Mouse (Mus musculus) gastrocnemius, adult 18-20 months (tissue): ENCODE measurements around the gene Clpb. TPM values are rescaled to one million over a fixed set of nuclear protein-coding genes. Genes with fewer than 3 reads are reported as not detected.
A peak's percentile ranks its signal among the peaks of the same experiment; 100 is the strongest.

Experiments
- DNase-seq: peaks from one replicate; pipeline ENCODE4 v3.0.0; 2021; ENCODE audit warnings: low spot score
- total RNA-seq, 2 experiments: library from RNA; stranded (reverse); gene quantifications; 2 replicates each; pipeline ENCODE4 v1.2.3; 2021

The Clpb gene
- total RNA-seq, 2 experiments from 2014 or later, result 65.6 to 68.6 TPM

DNA sequence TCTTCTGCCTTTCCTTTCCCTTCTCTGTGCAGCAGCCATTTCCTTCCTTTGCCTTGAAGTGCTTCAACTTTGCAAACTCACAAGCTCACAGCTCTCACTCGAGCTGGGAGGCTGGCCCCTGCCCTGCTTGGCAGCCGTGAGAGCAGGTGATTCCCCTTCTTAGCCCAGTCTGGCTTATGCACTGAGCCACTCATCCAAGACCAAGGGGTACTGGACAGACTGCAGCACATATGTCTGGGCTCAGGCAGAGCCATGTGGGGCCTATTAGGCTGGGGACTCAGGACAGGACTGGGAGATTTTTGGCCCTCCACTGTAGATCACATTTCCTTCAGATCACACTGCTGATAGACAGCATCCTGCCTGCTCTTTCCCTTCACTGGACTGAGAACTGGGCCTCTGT, 10.1 kb downstream of the Clpb start:
- peak; percentile 68 for DNase-seq

DNA sequence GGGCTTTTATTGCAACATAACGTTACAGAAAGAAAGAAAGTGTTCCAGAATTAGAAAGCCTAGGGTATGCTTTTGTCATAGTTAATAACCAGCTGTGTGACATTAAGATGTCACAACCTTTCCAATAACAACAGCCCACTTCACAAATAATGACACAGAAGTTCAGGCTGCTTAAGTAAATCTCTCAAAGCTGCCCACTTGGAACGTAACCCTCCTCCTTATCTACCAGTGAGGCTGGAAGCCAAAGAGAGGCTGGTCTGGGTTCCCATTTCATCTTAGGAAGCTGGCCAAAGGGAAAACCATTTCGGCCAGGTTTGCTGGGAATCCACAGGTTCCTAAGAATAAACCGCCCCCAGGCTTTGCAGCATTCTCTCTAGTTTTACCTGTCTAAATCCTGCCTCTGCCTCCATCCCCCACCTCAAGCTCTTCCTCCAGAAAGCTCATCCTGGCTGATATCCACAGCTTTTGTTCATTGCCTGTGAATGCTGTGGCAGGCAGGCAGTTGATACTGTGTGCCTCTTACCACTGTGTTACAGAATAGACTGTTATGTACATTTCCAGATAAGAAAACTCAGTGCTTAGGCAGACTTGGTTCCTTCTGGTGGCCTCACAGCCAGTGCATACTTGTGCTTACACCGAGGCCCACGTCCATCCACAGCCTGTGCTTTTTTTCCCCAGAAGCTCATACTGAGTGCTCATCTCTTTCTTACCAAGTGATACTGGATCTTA, 12.8 kb downstream of the Clpb start:
- DNase-seq, result no peak

DNA sequence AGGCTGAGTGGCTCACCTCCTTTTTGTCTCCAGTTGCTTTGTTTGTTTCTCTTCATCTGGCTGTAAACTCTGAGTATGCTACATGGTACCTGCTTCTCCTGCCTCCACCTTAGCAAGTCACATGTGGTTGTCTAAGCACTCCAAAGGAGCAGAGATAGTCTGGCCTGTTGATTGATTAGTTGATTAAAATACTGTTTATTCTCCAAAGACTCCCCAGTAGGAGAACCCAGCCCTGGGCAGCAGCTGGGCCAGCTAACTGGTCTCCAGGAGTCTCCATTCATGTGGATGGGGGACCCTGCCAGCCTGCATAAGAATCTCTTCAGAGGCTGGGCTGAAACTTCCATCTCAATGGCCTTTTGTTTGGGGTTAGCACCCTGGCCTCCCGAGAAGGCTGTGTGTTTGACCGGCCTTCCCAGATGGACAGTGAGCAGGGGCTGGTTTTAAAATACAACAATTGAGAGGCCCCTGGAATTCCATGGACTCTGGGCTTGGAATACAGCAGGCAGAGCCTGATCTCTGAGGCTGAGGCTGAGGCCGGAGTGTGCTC, 13.4 kb downstream of the Clpb start:
- no peak for DNase-seq

DNA sequence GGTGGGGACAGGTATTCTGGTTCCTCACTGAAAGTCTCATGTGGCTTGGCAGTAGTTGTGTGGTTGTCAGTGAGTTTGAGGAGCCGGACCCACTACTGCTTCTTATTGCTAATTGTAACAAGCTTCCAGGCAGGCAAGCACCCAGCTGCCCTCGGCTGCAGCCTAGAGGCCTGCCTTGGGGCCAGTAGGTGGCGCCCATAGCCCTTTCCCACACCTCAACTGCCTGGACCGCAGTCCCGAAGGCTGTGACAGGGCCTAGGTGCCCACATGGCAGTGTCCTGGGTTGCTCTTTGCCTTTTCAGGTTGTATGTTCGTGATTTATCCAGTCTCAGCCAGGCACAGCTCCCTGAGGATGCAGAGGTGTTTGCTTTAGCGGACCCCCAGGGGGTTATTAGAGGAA, 16.2 kb downstream of the Clpb start:
- DNase-seq, result peak; percentile 73

DNA sequence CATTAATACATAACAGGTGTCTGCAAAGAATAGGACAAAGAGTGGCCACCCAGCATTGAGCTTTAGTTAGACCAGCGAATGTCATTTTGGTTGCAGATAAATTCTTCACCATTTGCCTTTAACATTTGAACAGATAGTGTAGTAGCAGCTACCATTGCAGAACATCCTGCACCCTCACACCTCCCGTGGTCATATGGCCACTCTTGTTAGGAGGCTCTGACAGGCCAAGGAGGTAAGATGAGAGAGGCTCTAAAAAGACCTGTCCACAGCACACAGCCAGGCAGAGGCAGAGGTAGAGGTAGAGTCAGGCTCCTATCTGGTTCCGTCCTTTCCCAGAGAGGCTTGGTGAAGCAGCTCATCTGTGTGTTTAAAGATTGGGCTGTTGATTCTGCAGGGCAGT, 17.5 kb downstream of the Clpb start:
- DNase-seq, result peak; percentile 30

DNA sequence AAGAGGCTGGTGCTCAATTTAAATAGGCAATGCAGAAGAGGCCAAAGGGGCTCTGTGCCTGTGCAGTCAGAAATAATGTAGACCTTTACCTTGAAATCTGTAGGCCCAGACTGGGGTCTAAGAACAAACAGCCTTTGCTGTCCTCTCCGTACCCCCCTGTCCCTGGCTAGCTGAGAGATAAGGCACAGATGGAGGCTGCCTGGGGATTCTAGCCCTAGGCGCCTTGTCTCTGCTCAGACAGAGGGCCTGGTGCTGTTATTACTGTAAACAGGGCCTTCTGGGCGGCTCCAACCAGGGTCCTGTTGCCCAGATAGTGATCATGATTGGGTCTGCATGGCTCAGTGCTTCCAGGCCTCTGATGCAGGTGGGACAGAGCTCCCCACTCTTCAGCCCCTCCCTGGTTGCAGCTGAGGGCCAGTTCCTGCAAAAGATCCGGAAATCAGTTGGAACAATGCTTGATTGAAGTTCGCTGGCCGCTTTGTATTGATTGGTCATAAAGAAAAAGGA, 18.2 kb downstream of the Clpb start:
- DNase-seq, result no peak

DNA sequence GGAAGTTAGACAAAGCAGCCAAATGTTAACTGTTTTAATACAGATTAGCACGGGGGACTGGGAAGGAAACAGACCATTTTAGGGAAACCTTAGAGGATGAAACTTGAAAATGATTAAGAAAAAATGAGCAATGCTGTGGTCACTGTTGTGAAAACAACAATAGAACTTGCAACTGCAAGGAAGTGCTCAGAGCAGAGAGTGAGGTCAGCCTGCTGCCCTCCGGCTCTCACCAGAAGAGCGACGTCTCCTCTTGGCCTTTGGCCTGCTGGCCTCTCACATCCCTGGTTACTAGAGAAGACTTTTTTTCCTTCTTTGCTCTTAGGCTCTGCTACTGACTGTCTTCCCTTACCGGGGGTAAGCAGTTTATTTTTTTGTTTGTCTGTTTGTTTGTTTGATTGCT, 19.5 kb downstream of the Clpb start:
- DNase-seq, result no peak

DNA sequence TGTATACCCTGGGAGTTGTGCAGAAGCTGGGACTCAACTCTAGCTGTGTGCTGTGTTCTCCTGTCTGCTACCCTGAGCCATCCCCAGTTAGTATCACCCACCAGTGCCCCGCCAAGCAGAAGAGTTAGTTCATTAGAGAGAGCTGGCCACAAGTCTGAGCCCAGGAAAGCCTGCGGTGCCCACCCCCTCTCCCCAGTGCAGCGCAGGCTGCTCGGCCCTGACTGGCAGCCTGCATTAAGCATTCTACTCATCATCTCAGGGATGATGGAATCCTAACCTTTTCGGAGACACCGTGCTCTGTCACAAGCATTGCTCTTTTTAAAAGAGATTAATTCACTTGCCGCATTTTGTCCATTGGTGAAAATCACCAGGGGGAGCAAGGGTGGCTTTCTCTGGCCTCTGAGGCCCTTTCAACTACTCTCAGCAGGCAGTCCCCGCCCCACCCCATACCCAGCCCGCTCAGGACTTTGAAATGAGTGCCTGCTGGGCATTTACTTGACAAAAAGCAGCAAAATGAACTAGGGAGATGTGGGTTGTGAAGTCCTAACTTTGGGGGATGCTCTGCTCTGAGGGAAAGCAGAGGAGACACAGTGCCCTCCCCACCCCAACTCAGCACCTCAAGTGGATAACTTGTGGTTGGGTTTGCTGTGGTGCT, 20.7 kb downstream of the Clpb start:
- DNase-seq, result no peak

DNA sequence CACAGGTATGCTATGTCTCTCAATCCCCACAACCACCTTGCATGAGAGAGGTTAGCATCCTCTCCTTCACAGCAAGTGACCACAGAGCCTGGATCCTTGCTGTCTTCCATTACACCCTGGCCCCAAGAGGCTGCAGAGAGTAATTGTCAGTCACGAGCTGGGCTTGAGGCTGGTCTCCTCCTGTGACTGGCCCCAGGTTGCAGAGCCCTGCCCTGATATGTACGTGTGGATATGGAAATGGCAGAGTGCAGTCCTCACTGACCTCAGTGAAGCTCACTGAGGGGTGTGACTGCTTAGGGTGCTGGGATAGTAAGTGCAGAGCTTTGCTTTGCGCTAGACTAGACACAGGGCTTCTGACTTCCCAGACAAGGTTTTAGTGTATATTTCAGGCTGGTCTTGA, 21.2 kb downstream of the Clpb start:
- DNase-seq, result no peak

DNA sequence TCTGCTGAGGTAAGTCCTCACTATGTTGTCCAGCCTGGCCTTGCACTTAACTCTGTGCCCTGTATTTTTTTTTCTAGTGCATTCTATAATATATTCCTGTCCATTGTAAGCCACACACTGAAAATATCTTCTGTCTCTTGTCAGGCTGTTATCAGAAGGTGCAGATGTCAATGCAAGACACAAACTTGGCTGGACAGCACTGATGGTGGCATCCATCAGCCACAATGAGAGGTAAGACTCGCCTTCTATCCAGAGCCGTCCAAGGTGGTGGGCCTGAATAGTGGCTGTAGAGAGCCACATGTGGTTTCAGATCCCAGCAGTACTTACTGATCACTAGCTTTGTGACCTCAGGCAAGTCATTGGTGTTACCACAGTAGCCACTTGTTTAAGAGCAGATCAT, 23.7 kb downstream of the Clpb start:
- DNase-seq, result no peak

DNA sequence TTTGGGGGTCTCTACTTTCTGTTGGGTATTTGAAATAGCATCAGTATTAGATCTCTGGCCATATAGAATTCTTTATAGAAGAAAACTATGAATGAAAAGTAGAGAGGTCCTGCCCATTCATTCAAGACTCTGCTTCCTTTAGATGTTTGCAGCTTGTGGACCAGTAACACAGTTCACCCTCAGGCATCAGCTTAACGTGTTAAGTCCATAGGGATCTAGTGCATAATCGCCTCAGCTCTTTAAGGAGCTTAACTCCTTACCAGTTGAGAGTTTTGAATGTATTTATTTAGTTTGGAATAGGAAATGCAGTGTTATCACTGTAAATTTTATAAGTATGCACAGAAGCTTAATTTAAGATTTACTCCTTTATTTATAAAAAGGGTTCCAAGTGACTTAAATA, 27.0 kb downstream of the Clpb start:
- no peak for DNase-seq

DNA sequence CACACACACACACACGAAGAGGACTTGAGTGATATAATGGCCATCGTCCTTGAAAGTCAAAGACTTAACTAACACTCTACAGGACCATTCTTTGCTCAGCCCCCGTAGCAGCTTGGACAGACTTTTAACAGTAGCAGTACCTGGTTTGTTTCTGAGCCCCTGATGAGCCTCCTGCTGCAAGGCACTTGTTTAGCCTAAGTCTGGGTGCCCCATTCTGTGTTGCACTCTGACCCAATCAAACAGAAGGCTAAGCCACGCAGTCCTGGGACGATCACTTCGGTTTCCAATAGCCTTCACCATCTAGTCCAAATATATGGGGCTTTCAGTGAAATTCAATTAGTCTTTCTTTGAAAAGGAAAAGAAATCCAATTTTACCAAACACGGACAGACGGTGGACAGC, 28.4 kb downstream of the Clpb start:
- no peak for DNase-seq

DNA sequence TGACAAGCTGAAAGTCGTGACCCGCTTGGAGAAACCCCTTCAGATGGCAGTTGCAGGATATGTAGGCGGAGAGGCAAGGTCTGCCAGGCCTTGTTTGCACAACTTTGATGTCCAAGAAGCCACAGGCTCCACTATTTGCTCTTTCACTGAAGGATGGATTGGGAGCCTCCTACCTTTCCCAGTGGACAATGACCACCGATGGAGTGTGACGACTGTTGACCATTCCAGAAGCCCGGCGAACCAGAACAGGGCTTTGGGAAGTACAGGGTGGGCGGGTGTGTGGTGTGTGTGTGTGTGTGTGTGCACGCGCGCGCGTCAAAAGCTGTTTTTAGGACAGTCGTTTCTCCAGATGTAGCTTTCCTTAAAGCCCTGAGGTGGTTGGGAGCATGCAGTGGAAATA, 29.0 kb downstream of the Clpb start:
- no peak for DNase-seq

DNA sequence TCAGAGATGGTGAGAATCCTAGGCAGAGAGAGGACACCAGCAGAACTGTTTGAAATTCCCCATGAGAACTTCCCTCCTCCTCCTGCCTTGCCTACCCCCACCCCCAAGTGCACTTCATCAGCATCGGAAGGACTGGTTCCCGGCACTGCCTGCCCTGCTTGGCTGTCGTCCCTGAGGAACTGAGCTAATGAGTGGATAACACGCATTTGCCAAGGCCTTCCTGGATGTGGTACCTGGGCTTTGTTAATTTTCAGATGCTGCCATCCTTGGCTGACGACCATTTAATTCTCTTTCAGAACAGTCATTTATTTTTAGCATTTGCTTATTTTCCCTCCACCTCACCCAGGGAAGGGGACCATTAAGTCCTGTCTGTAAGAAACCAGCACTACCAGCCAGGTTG, 32.0 kb downstream of the Clpb start:
- no peak for DNase-seq

DNA sequence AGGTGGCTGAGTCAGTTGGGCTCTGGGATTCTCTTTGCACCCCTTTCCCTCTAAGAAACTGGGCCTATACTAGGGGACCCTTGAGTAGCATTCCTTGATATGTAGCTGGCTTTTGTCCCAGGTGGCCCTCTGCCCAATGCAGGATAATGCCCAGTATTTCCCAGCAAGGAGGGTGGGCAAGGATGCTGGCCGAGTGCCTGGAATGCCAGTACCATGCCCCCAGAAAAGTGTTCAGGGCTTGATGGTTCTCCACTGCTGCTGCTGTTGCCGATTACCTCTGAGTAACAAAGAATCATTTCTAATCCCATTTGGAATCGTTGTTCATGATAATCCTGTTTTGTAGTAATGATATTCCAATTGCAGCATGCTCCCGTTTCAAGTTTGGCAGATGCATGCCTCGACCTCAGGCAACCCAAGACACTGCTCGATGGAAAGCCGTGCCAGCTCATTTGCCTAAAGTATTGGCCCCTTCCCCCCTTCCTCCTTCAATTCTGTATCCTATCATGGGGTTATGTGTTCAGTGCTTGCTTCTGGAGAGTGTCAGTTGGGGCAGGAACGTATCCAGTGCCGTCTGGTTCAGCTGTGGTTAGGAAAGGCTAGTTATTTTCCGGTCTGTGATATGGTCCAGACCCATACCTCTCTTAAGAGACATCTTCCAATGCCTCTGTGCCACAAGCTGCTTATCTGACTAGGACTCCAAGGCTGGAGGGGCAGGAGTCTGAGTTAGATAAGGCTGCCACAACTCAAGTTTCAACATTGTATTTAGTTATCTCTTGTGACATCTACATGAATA, 33.7 kb downstream of the Clpb start:
- no peak for DNase-seq

DNA sequence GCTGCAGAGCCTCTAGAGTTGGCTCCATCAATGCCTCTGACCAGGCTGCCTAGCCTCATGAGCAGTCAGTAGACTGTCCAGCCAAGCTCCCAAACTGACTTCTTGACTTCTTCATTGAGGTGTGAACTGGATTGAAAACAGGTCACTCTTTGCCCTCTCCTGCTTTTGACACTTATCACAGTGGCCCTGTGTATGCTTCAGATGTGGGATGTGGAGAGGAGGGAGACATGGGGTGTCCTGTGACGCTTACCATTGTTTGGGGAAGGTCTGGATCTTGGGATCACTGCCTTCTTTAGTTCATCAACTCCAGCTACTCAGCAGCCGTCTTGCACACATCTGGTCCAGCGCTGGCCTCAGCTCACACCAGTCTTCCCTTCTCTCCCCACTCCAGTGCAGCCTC, 36.9 kb downstream of the Clpb start:
- no peak for DNase-seq

DNA sequence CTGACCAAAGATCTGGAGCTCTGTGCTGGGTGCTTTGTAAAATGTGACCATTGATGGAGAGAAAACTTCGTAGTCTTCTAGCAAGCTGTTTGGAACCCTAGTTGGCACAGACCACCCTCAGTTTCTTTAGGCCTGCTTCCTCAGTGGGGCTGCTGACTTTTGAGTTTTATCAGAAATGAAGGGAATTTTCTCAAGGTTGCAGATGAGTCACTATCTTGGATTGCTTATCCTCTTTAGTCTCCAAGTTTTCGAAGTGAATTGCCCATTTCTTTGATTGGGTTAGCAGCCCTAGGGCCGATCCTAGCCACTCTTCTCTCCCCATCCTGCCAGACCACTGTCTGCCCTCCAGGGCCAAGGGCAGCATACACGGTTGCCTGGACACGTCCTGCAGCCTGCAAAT, 39.3 kb downstream of the Clpb start:
- DNase-seq, result no peak

DNA sequence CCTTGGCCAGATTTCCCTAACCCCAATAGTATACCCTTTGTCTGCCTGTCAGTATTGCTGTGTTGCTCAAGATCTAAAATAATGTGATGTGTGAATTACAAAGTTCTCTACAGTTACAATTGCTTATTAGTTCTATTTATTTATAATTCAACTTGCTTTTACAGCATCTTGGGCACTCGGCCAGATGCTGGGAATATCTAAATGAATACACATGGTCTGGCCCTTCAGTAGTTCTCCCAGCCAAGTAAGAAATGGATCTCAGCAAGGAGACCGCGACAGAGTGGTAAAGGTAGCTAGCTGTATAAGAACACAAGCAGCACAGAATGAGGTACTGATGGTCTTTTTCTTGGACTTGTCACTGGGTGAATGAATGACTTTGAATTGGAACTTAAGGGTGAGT, 46.2 kb downstream of the Clpb start:
- peak; percentile 9 for DNase-seq

DNA sequence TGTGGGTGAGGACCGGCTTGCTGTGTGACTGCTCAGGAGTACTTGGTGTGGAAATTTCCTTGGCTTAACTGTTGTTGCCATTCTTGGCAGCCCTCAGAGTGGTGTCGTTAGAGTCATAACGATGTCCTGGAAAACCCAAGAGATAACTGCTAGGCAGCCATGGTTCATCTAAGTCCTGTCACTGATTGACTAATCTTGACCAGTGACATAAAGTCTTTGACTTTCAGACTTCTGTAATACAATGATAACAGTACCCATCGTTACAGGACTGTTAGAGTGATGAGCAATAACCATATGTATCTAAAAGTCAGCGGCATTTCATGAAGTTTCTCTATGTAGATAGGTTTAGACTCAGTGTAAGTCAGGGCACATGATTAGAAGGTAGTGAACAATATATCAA, 46.8 kb downstream of the Clpb start:
- DNase-seq, result no peak

DNA sequence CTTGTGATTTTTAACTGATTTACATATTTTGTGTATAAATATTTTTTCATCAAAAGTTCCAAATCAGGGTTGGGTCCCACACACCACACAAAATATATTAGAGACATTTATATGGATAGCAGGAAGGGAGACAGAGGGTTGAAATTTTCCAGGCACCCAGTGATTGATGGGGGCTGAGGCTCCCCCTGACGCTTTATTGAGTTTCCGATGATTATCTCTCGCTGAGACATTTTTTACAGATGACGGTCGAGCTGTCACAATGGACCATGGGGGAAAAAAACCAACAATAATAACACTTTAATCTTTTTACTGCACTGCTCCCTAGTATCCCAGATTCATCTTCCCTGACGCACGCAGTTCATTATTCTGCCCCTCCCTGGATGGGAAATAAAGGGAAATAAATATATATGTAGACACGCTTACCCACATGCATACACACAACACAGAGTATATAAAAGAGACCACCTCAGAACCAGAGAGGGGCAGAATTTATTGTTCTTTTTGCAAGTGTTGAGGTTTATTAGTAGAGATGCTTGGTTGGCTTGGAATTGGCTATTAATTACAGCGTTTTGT, 50.5 kb downstream of the Clpb start:
- no peak for DNase-seq

DNA sequence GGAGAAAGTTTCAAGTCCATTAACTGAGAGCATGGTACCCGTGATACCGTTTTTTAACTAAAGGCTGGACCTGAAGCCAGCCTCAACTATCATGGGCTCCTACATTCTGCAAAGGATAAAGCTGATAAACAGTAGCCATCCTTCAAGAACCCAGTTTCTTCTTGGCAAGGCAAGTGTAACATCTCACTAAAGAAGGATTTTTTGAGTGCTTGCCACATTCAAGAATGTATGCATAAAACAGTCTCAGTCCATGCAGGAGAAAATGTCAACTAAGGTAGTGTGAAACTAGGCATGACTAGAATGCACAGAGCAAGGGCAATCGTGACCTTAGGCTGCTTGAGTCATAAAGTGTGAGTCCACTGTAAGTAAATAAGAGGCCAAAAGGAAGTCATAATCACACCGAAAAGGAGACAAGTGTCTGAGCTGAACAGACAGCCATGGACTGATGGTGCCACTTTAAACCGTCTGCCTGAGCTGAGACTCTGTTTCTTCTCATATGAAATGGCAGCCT, 51.7 kb downstream of the Clpb start:
- DNase-seq, result no peak

DNA sequence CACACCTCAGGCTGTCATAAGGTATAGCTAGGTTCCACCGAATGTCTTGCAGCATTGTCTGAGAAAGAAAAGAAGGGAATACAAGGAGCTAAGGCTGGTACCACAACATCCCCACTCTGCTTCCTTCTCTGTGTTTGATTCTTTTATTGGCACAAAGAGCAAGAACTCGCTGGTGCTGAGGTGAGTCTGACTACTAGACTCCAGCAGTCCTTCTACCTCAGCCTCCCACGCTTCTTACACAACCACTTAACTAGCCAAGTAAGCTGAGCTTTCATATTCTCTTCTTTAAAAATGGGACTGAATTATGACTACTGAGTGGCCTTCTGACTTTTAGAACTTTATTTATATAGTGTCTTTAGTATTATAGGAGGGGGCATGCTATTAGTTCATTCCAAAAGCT, 56.9 kb downstream of the Clpb start:
- DNase-seq, result no peak
